Mouse (Mus musculus) hindbrain, embryonic 11.5 days (tissue): ENCODE measurements around the gene Hoxc9. TPM values are rescaled to one million over a fixed set of nuclear protein-coding genes. Genes with fewer than 3 reads are reported as not detected.

Experiments used
- ATAC-seq: fragments of 200-750 bp; cut with Nextera tagmentation; 2 replicates; pipeline ENCODE4 v1.8.0; 2017; ENCODE audit warnings: mild to moderate bottlenecking, moderate TSS enrichment, moderate library complexity; ENCODE audit not compliant: low FRiP score
- DNase-seq: peaks from one replicate; pipeline ENCODE4 v3.0.0-alpha.2; 2015; ENCODE audit warnings: low spot score
- H3K27ac ChIP-seq: fragments of 300-500 bp; sonication (generic); 2 replicates; pipeline ENCODE4 v1.5.1; 2014; ENCODE audit warnings: mild to moderate bottlenecking, low read depth, low read length
- H3K27me3 ChIP-seq: fragments of 300-500 bp; sonication (generic); 2 replicates; pipeline ENCODE4 v1.6.1; 2014; ENCODE audit warnings: mild to moderate bottlenecking, low read length, moderate library complexity, mixed read lengths; ENCODE audit not compliant: control insufficient read depth, insufficient read depth
- H3K36me3 ChIP-seq: fragments of 300-500 bp; sonication (generic); 2 replicates; pipeline ENCODE4 v1.6.1; 2014; ENCODE audit warnings: mild to moderate bottlenecking, low read length, moderate library complexity, mixed read lengths; ENCODE audit not compliant: control insufficient read depth, insufficient read depth
- H3K4me1 ChIP-seq: fragments of 300-500 bp; sonication (generic); replicated peaks from 2 replicates; pipeline ENCODE4 v1.6.1; 2014; ENCODE audit warnings: low read length, mixed read lengths; ENCODE audit not compliant: control insufficient read depth, insufficient read depth
- H3K4me2 ChIP-seq: fragments of 300-500 bp; sonication (generic); replicated peaks from 2 replicates; pipeline ENCODE4 v1.6.1; 2014; ENCODE audit warnings: mild to moderate bottlenecking, low read depth, low read length
- H3K4me3 ChIP-seq: fragments of 300-500 bp; sonication (generic); 2 replicates; pipeline ENCODE4 v1.5.1; 2014; ENCODE audit warnings: low read depth, low read length
- H3K9ac ChIP-seq: fragments of 300-500 bp; sonication (generic); 2 replicates; pipeline ENCODE4 v1.6.1; 2014; ENCODE audit warnings: low read depth, low read length
- H3K9me3 ChIP-seq: fragments of 300-500 bp; sonication (generic); 2 replicates; pipeline ENCODE4 v1.6.1; 2016; ENCODE audit warnings: low read length; ENCODE audit not compliant: control insufficient read depth
- WGBS: fragments of 180-500 bp; shearing (Covaris S2); extraction: QIAGEN DNeasy Blood & Tissue Kit; methylation state at CpG from one replicate; pipeline ENCODE4 v1.1.7; 2014; 5-methylcytosine and 5-hydroxymethylcytosine counted together
- polyA plus RNA-seq: library from polyadenylated mRNA; unstranded; fragments of >200 nt; fragmentation: Nextera tagmentation; extraction: Ambion mirVana; gene quantifications from 2 replicates; pipeline ENCODE4 v1.2.1, GENCODE M21; 2014

The Hoxc9 gene
- polyA plus RNA-seq, 1 experiment from 2014 or later: not detected

DNA sequence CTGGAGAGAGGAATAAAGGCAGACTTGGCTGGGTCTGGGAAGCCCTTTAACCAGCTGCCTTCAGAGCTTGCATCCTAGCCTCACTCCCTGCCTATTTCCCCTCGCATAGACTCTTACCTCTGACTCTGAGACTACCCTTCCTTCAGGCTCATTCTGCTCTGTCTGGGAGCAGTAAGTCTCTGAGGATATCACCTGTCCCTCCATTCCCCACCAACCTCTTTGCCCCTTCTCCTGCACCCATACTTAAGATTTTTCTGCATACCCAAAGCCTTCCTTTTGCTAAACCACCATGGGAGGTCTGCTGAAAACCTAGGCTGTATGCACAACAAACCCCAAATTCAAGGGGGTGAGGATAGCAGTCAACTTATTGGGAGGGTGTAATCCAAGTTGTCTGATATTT is 3.7 kb downstream of the Hoxc9 start:
- H3K9ac ChIP-seq: no peak overlapping the region
- H3K4me1 ChIP-seq: no peaks in the 10 kb centered on the region
- 0% methylated on average over 1 of the region's 1 CpGs for WGBS
- H3K4me3 ChIP-seq: no peak overlapping the region
- ATAC-seq (no peak), DNase-seq (no peak)
- no peak overlapping the region for H3K27ac ChIP-seq
- no peaks in the 10 kb centered on the region for H3K9me3 ChIP-seq
- no peaks in the 10 kb centered on the region for H3K36me3 ChIP-seq
- H3K27me3 ChIP-seq: peaks cover 97% of the 10 kb centered on the region
- H3K4me2 ChIP-seq: no peak overlapping the region

DNA sequence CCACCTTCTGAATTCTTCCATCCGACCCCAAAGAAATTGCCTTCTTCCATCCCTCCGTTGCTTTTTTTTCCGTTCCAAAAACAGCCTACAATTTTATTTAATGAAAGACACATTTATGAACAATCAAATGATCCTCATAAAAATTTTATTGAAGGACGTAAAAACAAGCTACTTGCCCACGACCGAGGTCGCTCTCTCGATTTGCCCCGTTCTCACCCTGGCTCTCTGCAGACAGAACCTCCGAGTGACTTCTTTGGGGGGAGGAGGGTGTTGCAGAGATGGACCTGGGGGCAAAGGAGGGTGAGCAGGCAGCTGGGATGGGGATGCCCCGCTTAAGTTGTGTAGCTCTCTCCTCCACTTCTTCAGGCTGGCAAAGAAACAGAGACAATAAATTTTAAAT is 4.1 kb downstream of the Hoxc9 start:
- no peak overlapping the region for H3K9ac ChIP-seq
- 3% methylated on average over 11 of the region's 11 CpGs for WGBS
- no peaks in the 10 kb centered on the region for H3K9me3 ChIP-seq
- peaks cover 96% of the 10 kb centered on the region for H3K27me3 ChIP-seq
- no peaks in the 10 kb centered on the region for H3K4me1 ChIP-seq
- H3K27ac ChIP-seq: no peak overlapping the region
- DNase-seq: no peak
- H3K4me2 ChIP-seq: no peak overlapping the region
- H3K4me3 ChIP-seq: no peak overlapping the region
- no peaks in the 10 kb centered on the region for H3K36me3 ChIP-seq
- ATAC-seq: no peak

DNA sequence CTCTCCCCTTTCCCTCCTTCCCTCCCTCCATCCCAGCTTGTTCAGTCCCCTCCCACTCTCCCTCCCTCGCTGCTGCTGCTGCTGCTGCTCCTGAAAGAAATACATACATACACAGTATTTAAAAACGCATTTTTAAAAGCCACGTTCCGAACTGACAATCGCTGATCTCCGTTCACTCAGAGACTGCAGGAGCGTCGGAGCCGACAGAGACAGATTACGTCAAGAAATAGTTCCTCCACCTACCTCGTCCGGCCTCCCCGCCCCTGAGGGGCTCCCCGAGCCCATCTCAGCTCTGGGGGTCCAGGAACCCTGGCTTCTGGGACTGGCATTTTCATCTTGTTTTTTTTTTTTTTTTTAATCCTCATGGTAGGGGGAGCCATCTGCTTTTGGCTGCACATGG is 4.7 kb downstream of the Hoxc9 start:
- no peak overlapping the region for H3K27ac ChIP-seq
- under 1% methylated on average over 14 of the region's 14 CpGs for WGBS
- ATAC-seq: no peak

DNA sequence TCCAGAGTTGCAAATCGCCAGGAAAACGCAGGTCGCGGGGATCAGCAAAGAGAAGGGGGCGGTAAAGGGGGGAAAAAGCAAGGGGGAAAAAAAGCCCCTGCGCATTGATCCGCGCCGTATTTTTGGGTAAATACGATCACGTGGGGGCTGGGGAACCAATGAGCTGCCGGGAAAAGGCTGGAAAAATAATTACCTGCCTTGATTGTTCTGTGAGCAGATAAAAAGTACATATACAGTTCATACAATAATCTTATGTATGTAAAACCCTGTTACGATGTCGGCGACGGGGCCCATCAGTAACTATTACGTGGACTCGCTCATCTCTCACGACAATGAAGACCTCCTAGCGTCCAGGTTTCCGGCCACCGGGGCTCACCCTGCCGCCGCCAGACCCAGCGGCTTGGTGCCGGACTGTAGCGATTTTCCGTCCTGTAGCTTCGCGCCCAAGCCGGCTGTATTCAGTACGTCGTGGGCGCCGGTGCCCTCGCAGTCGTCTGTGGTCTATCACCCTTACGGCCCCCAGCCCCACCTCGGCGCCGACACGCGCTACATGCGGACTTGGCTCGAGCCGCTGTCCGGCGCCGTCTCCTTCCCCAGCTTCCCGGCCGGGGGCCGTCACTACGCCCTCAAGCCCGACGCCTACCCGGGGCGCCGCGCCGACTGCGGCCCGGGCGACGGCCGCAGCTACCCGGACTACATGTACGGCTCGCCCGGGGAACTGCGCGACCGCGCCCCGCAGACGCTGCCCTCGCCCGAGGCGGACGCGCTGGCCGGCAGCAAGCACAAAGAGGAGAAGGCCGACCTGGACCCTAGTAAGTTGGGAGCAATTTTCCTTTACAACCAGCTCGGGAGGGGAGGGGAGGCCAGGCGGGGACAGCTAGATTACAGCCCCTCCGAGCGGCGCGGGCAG is 5.4 kb downstream of the Hoxc9 start:
- no peak overlapping the region for H3K9ac ChIP-seq
- no peak overlapping the region for H3K27ac ChIP-seq
- WGBS: under 1% methylated on average over 88 of the region's 88 CpGs
- H3K27me3 ChIP-seq: peaks cover 96% of the 10 kb centered on the region
- H3K36me3 ChIP-seq: no peaks in the 10 kb centered on the region
- H3K4me3 ChIP-seq: peak overlapping the region; percentile 23
- no peaks in the 10 kb centered on the region for H3K4me1 ChIP-seq
- 0 out of 2 replicates have a peak, but pooled peaks have one; percentile 33 for ATAC-seq
- H3K9me3 ChIP-seq: no peaks in the 10 kb centered on the region
- peak; percentile 76 for DNase-seq
- H3K4me2 ChIP-seq: peak overlapping the region; percentile 50

More for the DNA sequence above, 4.7 kb downstream of the Hoxc9 start:
- Histone ChIP-seq H3K4me2 (peak overlapping the region; percentile 50; the same call in 1 of the 2 replicates), H3K4me3 (peak overlapping the region; percentile 23; the same call in 1 of the 2 replicates), H3K9ac (no peak overlapping the region), H3K4me1 (no peaks in the 10 kb centered on the region), H3K27me3 (peaks cover 96% of the 10 kb centered on the region), H3K9me3 (no peaks in the 10 kb centered on the region), H3K36me3 (no peaks in the 10 kb centered on the region)
- no peak for DNase-seq

DNA sequence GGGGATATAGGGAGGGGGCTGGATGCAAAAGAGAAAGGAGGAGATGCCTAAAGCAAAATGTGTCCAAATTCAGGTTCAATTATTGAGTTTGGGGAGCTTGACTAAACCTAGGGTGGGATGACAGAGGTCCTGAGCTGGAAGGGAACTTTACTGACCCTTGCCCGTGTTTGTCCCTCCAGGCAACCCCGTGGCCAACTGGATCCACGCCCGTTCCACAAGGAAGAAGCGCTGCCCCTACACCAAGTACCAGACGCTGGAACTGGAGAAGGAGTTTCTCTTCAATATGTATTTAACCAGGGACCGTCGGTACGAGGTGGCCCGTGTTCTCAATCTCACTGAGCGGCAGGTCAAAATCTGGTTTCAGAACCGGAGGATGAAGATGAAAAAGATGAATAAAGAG is 7.5 kb downstream of the Hoxc9 start:
- 2% methylated on average over 12 of the region's 12 CpGs for WGBS
- Histone ChIP-seq H3K36me3 (no peaks in the 10 kb centered on the region), H3K4me2 (no peak overlapping the region), H3K9ac (no peak overlapping the region), H3K4me3 (no peak overlapping the region), H3K9me3 (no peaks in the 10 kb centered on the region), H3K27me3 (peaks cover 96% of the 10 kb centered on the region), H3K27ac (no peak overlapping the region), H3K4me1 (no peaks in the 10 kb centered on the region)
- DNase-seq (no peak), ATAC-seq (no peak)

DNA sequence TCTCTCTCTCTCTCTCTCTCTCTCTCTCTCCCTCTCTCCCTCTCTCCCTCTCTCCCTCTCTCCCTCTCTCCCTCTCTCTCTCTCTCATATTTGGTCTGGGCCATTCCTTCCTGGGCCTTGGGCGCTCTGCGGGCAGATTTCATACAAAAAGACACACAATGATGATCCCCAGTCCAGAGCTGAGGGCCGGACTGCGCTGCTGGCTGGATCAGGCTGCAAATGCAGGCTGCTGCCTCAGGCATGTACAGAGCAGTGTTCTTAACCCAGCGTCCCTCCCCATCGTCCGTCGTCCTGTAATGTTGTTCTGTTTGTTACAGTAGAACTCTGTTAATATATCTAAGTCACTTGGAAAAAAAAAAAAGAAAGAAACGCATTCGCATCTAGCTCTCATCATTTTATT is 8.3 kb downstream of the Hoxc9 start:
- Histone ChIP-seq H3K27ac (no peak overlapping the region), H3K9ac (no peak overlapping the region), H3K36me3 (no peaks in the 10 kb centered on the region), H3K4me2 (no peak overlapping the region), H3K27me3 (peaks cover 96% of the 10 kb centered on the region), H3K4me3 (no peak overlapping the region), H3K4me1 (no peaks in the 10 kb centered on the region), H3K9me3 (no peaks in the 10 kb centered on the region)
- ATAC-seq (no peak), DNase-seq (no peak)
- WGBS: 4% methylated on average over 10 of the region's 10 CpGs

DNA sequence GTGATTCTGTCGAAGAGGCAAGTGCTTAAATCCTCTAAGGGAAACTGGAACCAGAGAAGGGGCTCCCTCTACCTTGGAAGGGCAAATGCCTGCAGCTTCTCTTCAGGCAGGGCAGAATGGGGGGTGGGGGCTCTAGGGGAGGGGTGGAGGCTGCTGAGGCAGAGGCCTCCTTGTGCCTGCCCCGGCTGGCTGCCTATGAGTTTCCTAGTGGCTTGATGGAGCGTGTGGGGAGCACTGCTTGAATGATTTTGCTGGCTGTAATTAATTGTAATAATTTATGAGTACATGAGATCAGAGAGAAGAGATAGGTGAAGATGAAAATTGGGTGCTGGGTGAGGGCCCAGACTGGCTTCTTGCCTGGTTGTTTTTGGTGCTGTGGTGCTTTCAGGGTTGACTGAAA is 8.7 kb downstream of the Hoxc9 start:
- DNase-seq (no peak), ATAC-seq (no peak)
- Histone ChIP-seq H3K9ac (no peak overlapping the region), H3K27ac (no peak overlapping the region), H3K36me3 (no peaks in the 10 kb centered on the region), H3K27me3 (peaks cover 96% of the 10 kb centered on the region), H3K4me3 (no peak overlapping the region), H3K9me3 (no peaks in the 10 kb centered on the region), H3K4me2 (no peak overlapping the region), H3K4me1 (no peaks in the 10 kb centered on the region)
- WGBS: 4% methylated on average over 3 of the region's 3 CpGs

DNA sequence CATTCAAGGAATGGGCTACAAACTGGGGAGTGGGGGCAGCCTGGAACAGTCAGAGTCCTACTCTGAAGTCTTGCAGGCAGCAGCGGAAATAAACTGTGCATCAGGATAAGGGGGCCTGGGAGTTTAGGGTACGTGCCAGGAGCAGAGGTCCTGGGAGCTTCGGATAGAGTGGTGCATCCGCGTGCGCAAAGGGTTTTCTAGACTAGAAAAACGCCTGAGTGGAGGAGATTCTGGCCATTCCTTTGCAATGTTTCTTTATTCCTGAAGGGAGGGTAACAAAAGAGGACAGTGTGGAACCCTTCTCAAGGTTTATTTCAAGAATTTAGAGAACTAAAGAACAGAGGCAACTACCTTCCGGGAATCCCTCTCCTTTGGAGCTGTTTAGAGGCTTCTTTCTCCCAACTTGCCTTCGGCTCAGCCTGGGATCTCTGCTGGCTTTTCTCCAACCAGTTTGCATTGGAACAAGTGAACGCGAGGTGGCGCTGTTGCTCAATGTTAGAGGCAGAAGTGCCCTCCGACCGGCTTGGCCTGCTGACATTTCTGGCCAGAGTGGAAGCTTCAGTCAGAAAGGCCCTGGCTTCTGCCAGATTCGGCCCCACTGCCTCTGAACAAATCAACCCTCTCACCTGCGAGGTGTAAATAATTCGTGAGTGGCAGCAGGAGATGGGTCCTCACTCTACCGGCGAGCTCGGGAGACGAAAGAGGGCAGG is 11.0 kb downstream of the Hoxc9 start:
- Histone ChIP-seq H3K27me3 (peaks cover 96% of the 10 kb centered on the region), H3K9ac (no peak overlapping the region), H3K4me2 (no peak overlapping the region), H3K4me1 (0 out of 2 replicates have a peak, but pooled peaks cover 5% of the 10 kb centered on the region), H3K36me3 (no peaks in the 10 kb centered on the region), H3K4me3 (no peak overlapping the region), H3K27ac (no peak overlapping the region), H3K9me3 (no peaks in the 10 kb centered on the region)
- 3% methylated on average over 21 of the region's 21 CpGs for WGBS
- DNase-seq (peak; percentile 98), ATAC-seq (peak; percentile 72; the same call in 1 of the 2 replicates)
